Mouse (Mus musculus) embryonic fibroblast, embryonic 13.5 days (primary cell): ENCODE results near the gene Vwa8.

Experiments used
- CTCF ChIP-seq: IDR thresholded peaks from 2 replicates; pipeline ENCODE4 v1.5.1; 2011; ENCODE audit warnings: mild to moderate bottlenecking, control low read depth, low read length, moderate library complexity, borderline replicate concordance; ENCODE audit not compliant: insufficient read depth
- POLR2A ChIP-seq: IDR thresholded peaks from 2 replicates; pipeline ENCODE4 v1.6.1; 2011; ENCODE audit warnings: low read depth, mild to moderate bottlenecking, control low read depth, low read length, moderate library complexity

DNA sequence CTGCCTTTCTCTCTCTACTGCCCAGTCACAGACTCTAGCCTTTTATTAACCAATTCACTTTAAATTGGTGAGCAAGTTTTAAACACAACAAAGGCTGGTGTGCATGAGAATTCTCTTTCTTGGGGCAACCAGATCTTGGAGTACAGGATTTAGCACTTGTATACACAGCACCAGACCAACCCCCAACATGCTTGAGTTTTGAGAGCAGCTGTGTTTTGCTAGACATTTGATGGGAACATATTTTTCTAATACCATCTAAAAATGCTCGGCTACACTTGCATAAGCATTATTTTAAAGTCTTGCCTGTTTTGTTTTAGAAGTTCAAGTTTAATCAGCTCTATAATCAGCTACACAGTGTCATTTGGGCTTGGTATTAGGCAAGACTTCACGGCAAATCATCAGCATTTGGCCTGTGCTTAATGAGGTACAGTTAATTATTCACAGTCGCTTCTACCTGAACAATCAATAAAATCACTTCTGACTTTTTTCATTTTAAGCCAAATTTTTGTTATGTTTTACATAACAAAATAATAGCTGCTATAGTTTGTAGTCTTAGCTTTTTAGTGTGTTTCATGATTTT is 180.2 kb downstream of the Vwa8 start:
- no peak for TF ChIP-seq CTCF
- no peak for TF ChIP-seq POLR2A
